Mouse (Mus musculus): ENCODE measurements around the gene L3mbtl1.

- TF ChIP-seq CTCF (conservative IDR thresholded peaks at IDR 0.05; ENCODE audit: insufficient read depth, insufficient read length, low read depth, low read length) (no peak), POLR2A (IDR thresholded peaks at IDR 0.05; ENCODE audit: low read depth, low read length) (no peak)
Measured at GRCm38 (mm10) chr2:162966734-162967133, 23.5 kb downstream of the L3mbtl1 start.

Data from kidney, adult 2 months (tissue).